Mouse (Mus musculus) bone marrow, adult 2 months (tissue): Measurements from ENCODE around the gene Sema6b.

ENCODE experiments used
- CTCF ChIP-seq: fragments of 200-500 bp; IDR thresholded peaks from 2 replicates; pipeline ENCODE4 v1.5.1; 2011; ENCODE audit warnings: low read length, control low read depth; ENCODE audit not compliant: control insufficient read depth, insufficient read depth
- POLR2A ChIP-seq: fragments of 200-500 bp; IDR thresholded peaks from 2 replicates; pipeline ENCODE4 v1.6.1; 2011; ENCODE audit warnings: low read depth, mild to moderate bottlenecking, control low read depth, low read length, borderline replicate concordance; ENCODE audit not compliant: control insufficient read depth

GRCm38 (mm10) chr17:56126175-56126574 lies 14.0 kb downstream of the Sema6b start:
- no peak for TF ChIP-seq CTCF
- TF ChIP-seq POLR2A: no peak
